Mouse (Mus musculus) kidney, adult 9 months (tissue): ENCODE measurements around the gene Fa2h.

Experiments used
- DNase-seq: peaks from one replicate; pipeline ENCODE4 v3.0.0; 2022

The Fa2h gene

DNA sequence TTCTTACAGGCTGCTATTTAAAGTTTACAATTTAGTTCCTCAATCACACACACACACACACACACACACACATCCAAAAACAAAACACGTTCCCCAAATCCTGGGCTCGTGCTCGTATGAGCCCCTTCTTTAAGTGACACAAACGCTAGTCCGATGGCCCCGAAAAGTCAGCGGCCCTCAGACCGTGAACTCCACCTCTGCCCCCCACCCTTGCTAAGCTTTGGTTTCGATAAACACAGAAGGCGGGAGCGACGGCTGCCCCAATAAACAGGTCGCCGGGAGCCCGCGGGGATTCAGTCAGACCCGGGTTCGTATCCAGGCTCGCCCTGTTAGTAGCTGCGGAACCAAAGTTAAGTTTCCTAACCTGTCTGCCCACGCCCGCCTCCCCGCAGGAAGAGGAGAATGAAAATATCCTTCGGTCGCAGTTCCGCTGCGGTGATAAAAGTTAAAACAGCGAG is 94.2 kb downstream of the Fa2h start:
- DNase-seq: peak; percentile 50

DNA sequence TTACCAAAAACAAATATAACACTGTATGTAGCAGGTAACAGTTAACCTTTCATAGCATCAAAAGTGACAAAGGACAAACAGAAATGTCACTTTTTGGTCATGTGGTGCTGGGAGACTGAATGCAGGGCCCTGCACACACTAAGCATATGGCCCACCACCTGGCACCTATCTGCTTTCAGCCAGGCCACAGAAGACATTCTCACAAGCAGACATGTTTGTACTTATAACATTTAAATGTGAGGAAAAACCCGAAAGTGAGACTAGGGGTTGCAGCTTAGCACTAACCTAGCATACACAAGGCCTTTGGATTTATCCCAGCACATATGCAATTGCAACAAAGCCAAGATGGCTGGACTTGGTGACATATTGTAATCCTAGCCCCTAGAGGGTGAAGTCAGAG is 95.6 kb downstream of the Fa2h start:
- DNase-seq: no peak
